Mouse (Mus musculus): ENCODE data around the gene 4930558K02Rik. TPM values are rescaled to one million over a fixed set of nuclear protein-coding genes. Genes with fewer than 3 reads are reported as not detected.

Gene 4930558K02Rik
- polyA plus RNA-seq, 1 experiment, result 0.06 TPM

DNA sequence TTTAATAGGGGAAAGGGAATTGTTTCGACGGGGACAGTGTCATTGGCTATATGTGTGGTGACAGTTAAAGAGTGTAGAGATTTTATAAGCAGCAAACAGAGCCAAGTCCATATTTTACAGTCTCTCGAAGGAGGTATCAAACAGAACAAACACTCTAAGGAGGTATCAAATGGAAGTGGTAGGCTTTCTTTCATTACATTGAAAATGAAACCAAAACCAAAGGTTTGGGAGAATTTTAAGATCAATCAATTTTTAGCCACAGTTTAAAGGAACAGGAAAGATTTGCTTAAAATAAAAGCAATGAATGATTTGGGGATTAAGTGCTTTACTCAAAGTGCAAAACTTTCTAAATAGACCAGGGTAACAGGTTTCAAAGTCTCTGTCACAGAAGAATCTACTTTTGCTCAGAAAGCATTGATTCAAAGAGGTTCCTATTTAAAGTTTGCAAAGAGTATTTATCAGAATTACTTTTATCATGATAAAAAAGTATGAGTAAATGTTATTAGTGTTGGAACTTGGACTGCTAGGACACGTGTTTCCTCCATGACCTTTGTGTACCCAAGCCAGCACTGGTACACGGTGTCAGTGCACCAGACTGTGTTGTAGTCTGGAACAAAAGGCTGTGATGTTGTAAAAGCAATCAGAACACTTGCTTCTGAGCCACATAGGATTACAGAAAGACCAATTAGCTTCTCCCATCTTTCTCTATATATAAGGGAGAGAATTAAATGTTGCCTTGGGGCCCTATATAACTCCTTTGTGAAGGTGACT is 28.2 kb downstream of the 4930558K02Rik start:
- DNase-seq (ENCODE audit: low spot score), result no peak

DNA sequence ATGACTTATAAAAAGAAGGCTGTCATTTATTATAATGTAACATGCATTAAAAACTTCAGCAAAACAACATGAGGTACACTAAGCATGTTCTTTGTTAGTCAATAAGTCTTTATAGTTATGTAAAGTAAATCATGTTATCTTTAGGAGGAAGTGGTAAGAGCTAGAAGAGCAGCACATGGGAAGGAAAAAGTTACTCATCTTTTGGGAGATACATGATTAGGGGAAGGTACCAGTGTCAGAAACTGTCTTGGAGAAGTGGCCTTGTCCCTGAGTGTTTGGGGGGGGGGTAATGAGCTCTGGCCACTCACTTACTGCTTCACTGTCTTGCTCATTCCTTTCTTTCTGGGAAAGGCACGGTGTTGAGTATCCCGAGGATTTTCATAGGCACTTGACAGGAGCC is 37.4 kb downstream of the 4930558K02Rik start:
- DNase-seq (ENCODE audit: low spot score), result no peak

DNA sequence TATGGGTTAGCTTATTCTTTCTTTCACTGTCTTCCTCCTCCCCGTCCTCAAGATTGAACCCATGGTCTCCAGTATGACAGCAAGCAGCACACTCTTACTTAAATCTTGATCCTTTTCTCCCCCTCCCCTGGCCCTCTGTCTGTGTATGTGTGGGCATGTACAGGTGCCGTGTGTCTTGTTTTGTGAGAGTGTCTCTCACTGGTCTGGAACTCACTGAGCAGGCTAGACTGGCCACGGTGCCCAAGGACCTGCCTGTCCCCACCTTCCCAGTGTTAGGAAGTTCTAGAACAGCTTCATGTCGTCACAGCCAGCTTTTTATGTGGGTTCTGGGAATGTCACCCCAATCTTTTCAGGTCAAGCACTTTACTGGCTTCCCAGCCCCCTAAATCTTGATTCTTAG is 47.1 kb downstream of the 4930558K02Rik start:
- no peak for DNase-seq (ENCODE audit: low spot score)

DNA sequence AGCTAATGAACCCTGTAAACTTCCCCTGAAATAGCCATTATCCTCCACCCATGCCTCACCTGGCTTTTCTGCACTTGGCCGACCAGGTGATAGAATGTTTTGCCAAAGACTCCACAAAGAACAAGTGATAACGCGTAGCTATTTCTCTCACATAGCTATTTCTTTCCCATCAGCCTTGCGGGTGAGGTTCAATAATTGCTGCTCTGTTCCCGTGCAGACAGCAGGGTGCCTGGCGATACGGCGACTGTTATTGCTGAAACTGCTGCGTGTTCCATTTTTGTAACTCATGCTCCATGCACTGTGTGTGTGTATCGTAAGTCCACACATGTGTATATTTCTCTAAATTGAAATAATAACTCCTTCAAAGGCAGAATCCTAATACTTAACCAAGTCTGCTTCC is 47.6 kb downstream of the 4930558K02Rik start:
- no peak for DNase-seq (ENCODE audit: low spot score)

DNA sequence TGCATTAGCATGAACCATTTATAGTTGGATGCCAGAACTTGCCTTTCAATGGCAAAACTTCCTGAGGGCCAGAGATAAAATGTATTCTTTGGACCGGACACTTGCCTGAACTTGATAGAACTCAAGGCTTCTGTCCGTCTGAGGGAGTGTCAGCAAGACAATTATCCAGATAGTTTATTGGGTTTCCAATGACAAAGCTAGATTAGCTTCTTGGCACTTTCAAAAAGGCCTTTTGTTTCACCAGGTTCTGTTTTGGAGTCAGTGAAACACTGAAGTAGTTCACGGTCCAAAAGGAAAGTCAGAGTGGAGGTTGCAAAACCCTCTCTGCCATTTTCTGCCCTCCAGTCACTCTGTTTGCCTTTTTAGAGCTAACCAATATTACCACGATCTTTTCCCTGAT is 48.1 kb downstream of the 4930558K02Rik start:
- no peak for DNase-seq (ENCODE audit: low spot score)

DNA sequence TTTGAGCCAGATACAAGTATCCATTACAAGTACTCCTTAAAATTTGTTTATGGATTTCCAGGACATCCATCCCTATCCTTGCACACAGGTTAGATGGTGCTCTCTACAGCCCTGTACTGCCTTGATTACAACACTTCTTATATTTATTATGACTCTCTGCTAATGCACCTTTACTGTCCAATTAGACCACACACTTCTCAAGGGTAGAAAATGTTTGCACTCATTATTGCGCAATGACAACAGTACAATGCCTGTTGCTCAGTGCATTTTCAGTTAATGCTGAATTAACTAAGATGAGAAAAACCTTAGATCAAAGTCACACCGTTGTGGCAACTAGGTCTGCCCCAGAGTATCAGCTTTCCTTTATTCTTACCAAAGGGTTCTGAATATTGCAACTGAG is 51.5 kb downstream of the 4930558K02Rik start:
- DNase-seq (ENCODE audit: low spot score), result no peak

DNA sequence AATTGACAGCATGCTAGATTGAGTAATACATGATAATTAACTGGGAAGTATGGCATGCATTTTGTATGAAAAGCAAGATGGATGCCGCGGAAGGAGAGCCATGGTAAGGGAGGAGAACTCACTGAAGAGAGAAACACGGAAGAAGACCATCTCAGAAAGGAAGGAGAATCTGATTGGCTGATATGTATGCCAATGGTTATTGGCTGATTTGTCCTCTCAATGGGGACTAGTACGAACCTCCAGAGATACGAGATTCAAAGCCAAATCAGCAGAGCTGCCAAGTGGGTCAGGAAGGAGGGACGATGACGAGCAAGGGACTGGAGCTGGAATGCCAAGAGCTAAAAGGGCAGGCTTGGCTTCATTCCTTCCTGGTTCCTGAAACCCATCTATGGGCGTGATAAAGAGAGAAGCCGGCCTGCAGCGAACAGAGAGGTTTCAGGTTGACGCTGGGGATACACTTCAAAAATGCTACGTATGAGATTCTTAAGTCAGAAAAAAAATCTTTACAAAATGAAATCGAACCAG is 54.1 kb downstream of the 4930558K02Rik start:
- DNase-seq (ENCODE audit: low spot score), result no peak

DNA sequence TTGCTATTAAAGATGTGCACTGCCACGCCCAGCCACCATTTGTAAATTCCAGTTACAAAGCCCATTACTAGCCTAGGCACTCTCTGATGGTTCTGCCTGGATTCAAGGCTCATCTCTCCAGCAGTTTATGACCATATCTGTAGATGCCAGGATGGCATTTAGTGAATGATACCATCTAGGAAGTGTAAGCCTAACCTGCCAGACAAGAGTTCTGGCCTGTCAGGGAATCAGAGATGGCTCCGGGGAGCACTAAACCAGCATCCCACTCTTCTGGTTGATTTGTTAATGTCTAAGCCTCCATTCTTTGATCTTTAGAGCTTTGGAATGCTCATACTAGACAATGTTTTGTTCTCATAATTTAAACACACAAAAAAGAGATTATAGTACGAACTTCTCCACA is 55.1 kb downstream of the 4930558K02Rik start:
- DNase-seq (ENCODE audit: low spot score), result no peak

DNA sequence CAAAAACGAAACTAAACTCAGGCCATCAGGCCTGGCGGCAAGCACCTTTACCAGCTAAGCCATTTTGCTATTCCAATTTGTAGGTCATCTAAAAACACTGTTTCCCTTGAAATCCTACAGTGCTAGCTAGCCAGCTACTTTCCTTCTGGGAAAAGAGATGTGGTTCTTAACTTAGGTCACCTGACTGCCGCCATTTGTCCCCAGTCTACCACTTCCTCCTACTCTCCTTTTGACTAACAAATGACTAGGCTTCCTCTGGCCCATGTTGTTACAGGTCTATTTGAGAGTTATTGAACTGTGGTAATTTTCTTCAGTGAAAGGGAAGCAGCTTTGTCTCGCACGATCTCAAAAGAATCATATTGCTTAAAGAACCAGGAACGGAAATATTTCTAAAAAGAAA is 57.5 kb downstream of the 4930558K02Rik start:
- no peak for DNase-seq (ENCODE audit: low spot score)

DNA sequence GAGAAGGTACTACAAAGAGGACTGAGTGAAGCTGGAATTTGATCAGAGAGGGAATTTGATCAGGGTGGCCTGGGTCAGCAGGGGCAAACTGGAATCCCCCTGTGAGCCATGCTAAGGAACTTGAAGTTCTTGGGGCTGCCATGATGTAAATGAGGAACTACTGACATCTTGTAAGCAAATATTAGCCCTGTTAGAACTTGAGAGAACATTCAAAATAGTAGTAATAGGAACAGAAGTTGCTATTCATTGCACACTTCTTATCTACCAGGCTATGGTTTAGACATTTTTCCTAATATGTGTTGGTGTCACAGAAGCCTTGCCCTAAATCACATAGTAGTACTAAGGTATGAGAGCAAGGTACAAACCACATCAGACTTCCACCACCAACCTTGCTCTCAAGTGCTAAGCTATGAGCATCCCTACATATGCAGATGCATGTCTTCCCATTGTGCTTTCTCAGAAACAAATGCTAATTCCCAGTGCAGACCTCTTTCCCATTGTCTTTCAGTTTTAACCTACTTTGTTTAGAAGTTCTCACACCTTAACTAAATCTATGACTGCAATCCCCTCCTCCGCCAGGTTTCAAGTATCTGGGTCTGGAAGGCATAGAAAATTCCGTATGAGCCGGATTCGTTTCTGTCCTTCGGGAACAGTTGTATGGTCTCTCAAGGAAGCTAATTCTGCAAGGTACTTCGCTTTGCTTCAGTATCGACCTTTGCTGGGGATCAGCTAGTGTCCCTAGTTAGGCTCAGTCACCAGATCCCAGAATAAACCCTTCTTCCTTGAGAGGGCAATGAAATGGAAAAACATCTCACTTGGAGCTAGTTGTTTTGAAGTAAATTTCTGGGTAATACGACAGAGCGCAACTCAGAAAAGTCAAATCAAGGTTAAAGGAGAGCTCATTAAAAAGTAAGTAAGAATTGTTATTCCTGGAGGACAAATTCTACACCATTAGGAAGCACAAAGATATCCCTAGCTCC is 58.7 kb downstream of the 4930558K02Rik start:
- DNase-seq (ENCODE audit: low spot score), result no peak

DNA sequence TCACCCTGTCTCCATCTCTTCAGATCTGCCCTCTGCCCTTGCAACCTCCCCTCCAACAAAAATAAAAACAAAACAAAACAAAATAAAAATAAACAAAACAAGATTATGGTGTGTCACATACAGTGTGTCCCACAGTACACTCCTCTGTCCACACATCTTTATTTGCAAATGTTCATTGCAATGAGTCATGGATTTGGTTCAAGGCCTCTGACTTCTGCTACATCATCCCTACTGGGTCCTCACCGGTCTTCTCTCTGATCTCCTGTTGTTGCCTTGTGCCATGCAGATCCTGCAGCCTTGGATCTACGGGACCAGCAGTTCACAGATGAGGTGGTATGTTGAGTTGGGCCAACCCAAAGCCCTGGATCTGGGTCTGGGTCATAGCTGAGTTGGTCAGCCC is 59.8 kb downstream of the 4930558K02Rik start:
- DNase-seq (ENCODE audit: low spot score), result no peak

DNA sequence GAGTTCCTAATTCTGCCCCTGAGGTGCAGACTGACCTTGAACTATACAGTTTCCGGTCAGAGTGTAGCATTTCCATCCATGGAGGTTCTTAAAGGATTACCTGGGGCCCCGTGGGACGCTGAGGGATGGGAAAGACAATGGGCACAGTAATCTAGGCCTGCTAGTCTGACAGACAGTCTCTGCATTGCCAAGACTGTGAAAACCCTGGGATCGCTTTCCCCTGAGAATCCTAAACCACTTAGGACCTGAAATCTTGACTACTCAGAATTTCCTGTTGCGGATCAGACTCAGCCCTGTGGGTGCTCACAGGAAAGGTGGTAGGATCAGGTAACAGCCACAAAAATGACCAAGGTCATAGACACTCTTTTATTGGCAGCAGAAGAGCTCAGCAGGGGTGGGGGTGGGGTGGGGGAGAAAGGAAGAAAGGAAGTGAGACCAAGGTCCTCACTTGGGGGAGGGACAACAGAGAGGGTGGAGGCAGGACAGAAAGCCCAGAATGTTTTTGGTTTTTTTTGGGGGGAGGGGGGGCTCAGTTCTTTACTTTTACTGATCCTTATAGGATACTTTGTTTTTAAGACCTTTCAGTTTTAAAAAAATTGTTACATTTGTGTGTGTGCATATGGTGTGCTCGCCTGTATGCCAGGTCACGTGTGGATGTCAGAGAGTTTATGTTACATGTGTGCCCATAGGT is 60.6 kb downstream of the 4930558K02Rik start:
- DNase-seq (ENCODE audit: low spot score), result no peak

DNA sequence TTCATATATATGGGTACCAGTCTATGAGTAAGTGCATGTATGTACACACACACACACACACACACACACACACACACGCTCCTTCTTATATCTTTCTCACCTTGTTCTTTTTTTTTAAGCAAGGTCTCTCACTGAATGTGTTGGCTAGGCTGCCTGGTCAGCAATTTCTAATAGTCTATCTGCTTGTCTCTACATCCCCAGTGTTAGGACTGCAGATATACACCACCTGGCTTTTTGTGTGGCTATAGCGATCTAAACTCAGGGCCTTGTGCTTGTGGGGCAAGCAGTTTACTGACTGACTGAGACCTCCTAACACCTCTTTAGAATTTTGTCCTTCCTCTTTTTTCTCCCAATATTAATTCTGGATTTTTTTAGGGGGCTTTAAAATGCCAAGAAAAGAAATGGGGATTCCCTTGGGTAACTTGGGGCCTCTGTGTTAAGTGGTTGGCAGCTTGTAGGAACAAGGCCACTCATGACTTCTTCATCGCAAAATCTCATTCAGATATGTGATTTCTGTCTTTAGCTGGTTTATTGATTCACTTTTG is 61.4 kb downstream of the 4930558K02Rik start:
- no peak for DNase-seq (ENCODE audit: low spot score)

DNA sequence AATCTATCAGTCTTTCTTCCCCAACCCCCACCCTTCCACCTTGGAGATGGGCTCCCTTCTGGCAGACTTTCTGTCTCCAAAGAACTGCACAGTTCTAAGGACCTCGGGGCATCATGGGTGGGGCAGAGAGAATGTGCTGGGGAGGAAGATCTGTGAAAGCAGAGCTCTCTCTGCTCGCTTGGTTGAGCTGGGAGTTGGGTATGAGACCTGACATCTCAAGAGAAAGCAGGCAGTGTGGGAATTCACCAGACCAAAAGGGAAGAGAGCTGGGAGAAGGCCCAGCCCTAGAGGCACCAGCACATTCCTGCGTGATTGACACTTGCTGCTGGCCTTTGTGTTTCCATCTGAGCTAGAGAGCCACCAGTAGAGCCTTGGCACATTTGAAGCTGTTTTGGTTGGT is 63.4 kb downstream of the 4930558K02Rik start:
- no peak for DNase-seq (ENCODE audit: low spot score)

DNA sequence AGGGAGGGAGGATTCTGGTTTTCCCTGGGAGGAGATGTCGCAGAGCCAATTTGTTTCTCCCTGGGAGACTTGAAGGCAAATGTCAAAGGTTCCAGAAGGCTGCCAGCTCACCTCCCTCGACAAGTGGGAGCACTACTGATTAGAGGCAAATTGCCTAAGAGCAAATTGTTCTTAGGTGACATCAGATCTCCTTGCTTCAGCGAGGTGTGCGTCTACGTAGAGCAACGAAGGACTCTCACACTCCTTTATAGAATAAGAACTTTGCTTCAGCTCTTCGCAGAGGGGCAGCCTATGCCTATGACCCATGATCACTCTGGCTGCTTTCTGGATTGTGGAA is 65.8 kb downstream of the 4930558K02Rik start:
- DNase-seq (ENCODE audit: low spot score), result no peak

DNA sequence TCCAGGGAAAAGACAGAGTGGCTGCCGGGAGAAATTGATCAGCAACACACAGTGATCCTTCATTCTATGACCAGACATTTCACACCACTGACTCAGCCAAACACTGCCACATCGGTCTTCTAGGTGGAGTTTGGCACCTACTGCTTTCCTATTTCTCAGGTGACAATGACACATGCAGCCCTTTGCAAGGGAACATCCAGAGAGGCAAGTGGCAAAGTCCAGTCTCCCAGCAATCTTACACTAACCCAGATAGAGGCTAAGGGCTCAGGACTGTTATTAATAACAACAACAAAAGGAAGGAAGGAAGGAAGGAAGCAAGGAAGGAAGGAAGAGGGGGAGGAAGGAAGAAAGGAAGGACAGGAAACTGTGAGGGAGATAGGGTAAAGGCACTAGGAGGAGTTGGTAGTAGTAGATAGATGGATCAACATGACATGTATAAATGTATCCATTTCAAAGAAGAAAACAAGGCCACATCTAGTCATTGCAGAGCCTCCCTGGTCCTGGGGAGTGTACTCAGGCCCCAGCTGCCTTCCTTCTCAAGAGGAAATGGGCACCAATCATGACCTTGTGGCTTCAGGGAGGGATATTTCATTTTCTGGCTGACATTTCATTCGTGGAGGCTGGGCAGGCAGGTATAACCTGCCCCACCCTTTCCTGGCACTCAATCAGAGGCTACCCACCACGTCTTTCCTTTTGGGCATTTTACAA is 66.3 kb downstream of the 4930558K02Rik start:
- DNase-seq (ENCODE audit: low spot score), result no peak

DNA sequence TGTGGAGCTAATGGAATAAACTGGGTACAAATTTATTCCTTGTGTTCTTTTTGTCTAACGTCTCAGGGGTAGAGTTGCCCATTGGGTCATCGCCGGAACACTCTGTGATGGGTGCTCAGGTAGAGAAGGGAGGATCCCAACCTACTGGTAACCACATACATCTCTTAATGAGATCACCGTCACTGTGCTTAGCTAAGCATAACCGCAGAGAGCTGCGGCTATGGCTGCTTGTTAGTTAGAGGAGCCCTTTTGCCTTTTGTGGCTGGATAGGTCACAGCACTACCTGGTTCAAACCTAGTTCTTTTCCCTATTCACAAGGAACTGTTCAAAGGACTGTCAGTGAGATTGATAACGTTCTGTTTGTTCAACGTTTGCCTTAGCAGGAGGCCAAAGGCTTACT is 70.4 kb downstream of the 4930558K02Rik start:
- DNase-seq (ENCODE audit: low spot score), result no peak

DNA sequence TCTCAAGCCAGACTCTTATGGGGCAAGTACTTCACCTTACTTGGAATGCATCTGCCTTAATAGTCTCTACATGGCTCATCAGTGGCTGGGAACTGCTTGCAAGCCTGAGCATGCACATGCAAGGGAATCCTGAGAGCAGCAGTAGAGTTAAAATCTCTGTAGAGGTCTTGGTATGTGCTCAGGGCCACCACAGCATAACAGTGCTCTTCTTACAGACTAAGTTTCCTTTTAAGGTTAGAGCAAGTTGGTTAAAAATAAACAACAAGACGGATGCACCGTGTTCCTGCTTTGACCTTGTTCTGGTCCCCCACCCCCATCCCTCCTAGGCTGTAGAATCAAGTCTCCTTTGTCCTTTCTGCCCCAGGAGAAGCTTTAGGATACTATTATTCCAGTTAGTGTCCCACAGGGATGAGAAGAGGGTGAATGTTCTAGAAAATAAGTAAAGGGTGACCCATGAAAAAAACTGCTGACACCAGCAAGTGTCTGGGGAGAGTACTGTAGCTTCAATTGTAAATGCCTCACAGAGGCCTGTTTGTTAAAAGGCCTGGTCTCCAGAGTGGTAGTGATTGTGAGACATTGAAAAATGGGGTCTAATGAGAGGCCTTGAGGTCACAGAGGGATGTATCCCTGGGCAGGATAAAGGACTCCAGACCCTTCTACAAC is 71.5 kb downstream of the 4930558K02Rik start:
- DNase-seq (ENCODE audit: low spot score), result no peak

DNA sequence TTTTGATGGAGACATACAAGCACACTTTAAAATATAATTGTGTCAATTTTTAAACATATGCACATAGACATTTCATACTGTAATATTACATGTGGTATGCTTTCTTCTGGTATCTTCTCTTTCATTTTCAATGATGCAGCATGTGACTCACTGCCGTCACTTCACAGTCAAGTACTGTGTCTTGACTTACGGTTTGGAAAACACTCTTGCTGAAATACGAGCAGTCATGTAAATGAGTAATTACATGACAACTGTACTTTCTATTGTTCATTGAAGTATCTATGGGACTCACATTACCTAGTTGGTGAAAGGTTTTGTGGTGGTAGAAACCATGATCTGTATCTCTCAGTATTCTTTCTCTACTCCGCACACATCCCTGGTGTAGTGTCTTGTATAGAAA is 72.3 kb downstream of the 4930558K02Rik start:
- no peak for DNase-seq (ENCODE audit: low spot score)

DNA sequence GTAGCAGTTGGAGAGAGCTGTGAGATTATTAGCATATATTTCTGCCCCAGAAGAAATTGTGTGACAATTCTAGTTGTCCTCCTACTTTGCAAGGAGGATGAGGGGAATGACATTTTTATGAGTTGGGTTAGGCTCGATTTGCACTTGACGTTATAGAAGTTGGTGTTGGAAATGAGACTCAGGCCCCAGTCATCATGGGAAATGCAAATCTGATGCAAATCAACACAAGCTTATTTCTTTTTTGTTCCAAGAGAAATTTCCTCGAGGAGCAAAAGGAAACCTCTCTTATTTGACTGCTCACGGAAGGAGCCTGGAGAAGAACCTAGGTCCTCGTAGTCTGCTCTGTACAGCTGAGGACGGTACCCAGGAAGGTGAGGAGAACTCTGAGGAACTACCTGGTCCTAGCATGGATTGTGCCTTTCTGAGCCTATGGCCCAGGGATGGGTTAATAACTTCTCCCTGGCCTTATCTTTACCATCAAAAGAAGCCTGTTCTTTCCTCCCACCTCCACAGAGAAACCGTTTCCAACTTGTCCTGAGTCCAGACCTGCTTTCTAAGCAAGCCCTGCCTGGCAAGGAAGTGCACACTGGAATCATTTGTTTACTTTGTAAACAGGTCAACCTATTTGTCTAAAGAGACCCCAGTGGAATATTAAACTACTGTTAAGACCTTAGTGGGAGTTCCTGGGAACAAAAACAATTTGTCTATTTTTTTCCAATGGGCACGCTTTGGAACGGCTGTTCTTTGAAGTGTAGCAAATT is 76.6 kb downstream of the 4930558K02Rik start:
- no peak for DNase-seq (ENCODE audit: low spot score)

All from urinary bladder, adult 2 months (tissue).